Mouse (Mus musculus): ENCODE results near the gene Hspg2. TPM values are rescaled to one million over a fixed set of nuclear protein-coding genes. Genes with fewer than 3 reads are reported as not detected.

Gene Hspg2
- polyA plus RNA-seq, 1 experiment: 49.9 TPM

- DNase-seq (ENCODE audit: low read depth): no peak
Measured at GRCm38 (mm10) chr4:137500953-137501352, 32.4 kb downstream of the Hspg2 start.

- DNase-seq (ENCODE audit: low read depth): no peak
Measured at GRCm38 (mm10) chr4:137502183-137502582, 33.6 kb downstream of the Hspg2 start.

- DNase-seq (ENCODE audit: low read depth): no peak
Measured at GRCm38 (mm10) chr4:137502801-137503200, 34.2 kb downstream of the Hspg2 start.

GRCm38 (mm10) chr4:137503509-137503971 is 35.0 kb downstream of the Hspg2 start:
- no peak for DNase-seq (ENCODE audit: low read depth)

DNA sequence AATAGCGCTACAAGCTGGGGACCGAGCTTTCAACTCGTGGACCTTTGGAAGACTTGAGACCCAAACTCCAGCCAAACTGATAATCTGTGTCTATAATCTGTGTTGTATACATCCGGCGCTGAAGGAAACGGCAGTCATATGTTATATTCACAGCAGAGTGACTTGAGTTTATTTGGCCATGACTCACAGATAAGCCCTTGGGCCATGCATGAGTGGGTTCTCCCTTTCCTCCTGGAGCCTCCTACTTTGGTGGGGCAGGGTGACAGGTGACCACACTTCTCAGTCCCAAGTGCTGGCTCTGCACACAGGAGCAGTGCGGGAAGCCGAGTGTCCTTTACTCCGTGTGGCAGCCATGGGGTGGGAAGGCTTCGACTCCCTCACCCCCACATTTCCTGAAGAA is 38.1 kb downstream of the Hspg2 start:
- DNase-seq (ENCODE audit: low read depth): no peak

GRCm38 (mm10) chr4:137509528-137509927 is 41.0 kb downstream of the Hspg2 start:
- no peak for DNase-seq (ENCODE audit: low read depth)

DNA sequence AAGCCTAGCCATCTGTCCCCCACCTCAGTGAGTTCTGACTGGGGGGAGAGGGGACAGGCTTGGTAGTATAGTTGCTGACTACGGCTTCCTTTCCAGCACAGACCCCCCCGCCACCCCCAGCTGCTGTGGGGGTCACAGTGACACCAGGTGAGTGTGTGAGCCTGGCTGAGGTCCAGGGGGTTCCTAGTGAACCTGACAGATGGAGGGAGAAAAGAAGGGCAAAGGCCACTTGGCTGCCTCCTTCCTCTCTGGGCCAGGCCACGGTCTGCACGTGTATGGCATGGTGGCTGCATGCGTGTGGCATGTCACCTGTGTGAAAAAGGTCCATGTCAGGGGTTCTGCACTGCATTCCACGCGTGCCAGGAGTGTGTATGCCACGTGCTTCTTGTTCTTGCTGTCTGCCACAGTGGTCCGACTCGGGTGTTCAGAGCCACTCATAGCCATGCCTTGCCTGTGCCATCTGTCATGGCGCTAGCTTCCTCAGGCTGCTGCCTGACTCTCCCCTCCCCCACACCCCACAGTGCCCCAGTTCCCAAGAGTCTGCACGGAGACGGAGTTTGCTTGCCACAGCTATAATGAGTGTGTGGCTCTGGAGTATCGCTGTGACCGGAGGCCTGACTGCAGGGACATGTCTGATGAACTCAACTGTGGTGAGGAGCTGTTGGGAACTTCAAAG is 41.6 kb downstream of the Hspg2 start:
- no peak for DNase-seq (ENCODE audit: low read depth)

DNA sequence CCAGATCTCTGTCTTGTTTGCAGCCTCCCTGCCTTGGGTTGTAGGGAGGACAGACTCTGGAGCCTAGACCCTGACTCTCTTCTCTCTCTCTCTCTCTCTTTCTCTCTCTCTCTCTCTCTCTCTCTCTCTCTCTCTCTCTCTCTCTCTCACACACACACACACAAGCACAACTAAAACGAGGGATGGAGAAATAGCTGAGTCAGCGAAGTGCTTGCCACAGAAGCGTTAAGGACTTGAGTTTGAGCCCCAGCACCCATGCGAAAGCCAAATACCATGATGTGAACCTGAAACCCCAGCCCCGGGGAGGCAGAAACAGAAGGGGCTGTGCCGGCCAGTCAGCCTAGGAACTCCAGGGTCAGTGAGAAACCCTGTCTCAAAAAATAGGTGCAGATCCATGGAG is 44.3 kb downstream of the Hspg2 start:
- no peak for DNase-seq (ENCODE audit: low read depth)

- DNase-seq (ENCODE audit: low read depth): no peak
Measured at GRCm38 (mm10) chr4:137517989-137518691, 49.6 kb downstream of the Hspg2 start.

DNA sequence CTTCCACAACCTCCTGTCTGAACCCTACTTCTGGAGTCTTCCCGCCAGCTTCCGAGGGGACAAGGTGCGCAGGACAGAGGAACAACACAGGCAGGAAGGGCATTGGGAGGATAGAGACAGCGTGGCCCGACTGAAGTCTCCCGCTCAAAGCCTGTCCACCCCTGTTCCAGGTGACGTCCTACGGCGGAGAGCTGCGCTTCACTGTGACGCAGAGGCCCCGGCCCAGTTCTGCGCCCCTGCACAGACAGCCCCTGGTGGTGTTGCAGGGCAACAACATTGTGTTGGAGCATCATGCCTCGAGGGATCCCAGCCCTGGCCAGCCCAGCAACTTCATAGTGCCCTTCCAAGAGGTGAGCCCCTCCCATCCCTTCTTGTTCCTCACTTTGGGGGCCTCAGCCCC is 50.2 kb downstream of the Hspg2 start:
- no peak for DNase-seq (ENCODE audit: low read depth)

- DNase-seq (ENCODE audit: low read depth): no peak
Measured at GRCm38 (mm10) chr4:137520346-137520745, 51.8 kb downstream of the Hspg2 start.

GRCm38 (mm10) chr4:137521966-137522365 is 53.4 kb downstream of the Hspg2 start:
- DNase-seq (ENCODE audit: low read depth): no peak

DNA sequence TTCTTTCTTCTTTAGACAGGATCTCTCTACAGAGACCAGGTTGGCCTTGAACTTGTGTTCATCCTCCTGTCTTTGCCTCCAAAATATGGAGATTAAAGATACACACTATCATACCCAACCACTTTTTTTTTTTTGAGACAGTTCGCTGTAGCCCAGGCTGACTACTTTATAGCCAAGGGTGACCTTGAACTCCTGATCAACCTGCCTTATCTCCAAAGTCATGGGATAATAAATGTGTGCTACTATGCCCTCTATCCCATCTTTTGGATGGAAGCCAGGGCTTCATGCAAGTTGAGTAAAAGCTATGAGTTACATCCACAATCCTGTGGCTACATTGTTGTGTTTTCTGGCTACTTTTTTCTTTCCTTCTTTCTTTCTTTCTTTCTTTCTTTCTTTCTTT is 56.9 kb downstream of the Hspg2 start:
- no peak for DNase-seq (ENCODE audit: low read depth)

- no peak for DNase-seq (ENCODE audit: low read depth)
Measured at GRCm38 (mm10) chr4:137527368-137527767, 58.8 kb downstream of the Hspg2 start.

DNA sequence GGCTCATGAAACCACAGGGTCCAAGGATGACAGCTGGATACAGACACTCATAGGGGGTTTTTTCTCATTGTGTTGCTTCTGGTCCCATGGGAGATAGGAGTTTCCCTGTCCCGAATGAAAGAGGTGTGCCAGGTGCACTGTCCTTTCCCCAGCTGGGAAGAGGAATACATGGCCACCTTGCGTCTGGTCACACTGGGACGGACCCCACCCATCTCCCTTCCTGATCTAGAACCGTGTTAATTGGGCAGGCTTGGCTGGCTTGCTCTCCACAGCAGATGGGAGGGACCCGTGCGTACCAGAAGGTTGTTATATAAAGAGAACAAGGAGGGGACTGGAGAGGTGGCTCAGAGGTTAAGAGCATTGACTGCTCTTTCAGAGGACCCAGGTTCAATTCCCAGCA is 59.3 kb downstream of the Hspg2 start:
- DNase-seq (ENCODE audit: low read depth): no peak

GRCm38 (mm10) chr4:137540356-137540755 is 71.8 kb downstream of the Hspg2 start:
- peak; percentile 30 for DNase-seq (ENCODE audit: low read depth)

- no peak for DNase-seq (ENCODE audit: low read depth)
Measured at GRCm38 (mm10) chr4:137542968-137543367, 74.4 kb downstream of the Hspg2 start.

DNA sequence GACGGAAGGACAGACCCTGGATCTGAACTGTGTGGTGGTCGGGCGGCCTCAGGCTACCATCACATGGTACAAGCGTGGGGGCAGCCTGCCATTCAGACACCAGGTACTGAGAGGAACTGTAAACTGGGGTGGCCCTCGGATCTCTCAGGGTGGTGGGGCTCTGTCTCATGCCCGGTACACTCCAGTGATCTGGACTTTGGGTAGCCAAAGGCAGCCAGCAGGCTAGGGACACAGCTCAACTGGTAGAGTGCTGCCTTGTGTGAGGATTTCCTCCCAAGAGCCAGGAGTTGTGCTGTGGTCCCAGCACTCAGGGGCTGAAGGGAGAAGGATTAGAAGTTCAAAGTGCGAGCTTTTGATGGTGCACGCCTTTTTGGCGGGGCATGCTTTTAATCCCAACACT is 77.0 kb downstream of the Hspg2 start:
- no peak for DNase-seq (ENCODE audit: low read depth)

DNA sequence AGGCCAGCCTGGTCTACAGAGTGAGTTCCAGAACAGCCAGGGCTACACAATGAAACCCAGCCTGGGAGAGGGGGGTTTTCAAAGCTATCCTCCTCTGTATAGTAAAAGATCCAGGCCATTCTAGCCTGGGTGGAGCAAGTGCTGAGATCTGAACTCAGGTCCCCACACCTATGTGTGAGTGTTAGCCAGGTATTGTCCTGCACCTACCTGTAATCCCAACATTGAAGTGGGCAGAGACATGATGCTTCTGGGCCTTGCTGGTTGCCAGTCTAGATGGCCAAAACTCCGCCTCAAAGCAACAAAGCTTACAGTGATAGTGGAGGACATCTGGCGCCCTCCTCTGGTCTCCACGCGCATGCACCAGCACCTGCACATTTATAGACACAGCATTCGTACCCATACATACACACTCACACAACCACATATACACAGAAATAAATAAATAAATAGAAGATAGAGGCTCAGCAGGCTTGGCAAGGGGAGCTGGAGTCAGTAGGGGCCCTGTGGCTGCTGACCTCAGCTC is 77.5 kb downstream of the Hspg2 start:
- no peak for DNase-seq (ENCODE audit: low read depth)

DNA sequence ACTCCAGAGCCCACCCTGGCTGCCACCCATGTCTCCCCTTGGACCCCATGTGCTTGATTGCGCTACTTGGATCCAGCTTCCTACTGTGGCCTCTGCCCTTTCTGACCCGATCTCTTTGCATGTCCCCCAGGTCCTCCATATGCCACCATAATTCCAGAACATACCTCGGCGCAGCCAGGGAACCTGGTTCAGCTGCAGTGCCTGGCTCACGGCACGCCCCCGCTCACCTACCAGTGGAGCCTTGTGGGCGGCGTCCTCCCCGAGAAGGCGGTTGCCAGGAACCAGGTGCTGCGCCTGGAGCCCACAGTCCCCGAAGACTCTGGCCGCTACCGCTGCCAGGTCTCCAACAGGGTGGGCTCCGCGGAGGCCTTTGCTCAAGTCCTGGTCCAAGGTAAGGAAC is 84.9 kb downstream of the Hspg2 start:
- no peak for DNase-seq (ENCODE audit: low read depth)

DNA sequence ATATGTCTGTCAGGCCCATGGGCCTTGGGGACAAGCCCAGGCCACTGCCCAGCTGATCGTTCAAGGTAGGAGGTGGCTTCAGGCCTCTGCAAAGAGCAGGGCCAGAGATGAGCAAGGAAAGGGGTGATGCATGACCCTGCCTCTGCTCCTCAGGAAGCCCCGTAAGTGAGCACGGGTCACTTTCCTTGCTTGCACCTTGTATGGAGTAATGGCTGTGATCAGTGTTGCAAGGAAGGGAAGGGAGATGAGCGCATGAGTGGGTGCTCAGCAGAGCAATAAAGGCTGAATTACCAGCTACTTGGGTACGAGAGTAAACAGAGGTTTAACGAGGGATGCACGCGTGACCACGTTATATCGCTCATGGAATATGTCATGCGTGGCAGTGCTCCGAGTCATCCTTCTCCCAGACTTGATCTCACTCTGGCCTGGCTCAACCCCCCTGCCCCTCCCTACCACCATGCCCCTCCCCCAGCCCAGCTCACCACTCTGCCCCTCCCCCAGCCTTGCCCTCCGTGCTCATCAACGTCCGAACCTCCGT is 88.2 kb downstream of the Hspg2 start:
- no peak for DNase-seq (ENCODE audit: low read depth)

- no peak for DNase-seq (ENCODE audit: low read depth)
Measured at GRCm38 (mm10) chr4:137569873-137570272, 101.3 kb downstream of the Hspg2 start.

GRCm38 (mm10) chr4:137574469-137574868 is 105.9 kb downstream of the Hspg2 start, which contains the start of gene Ldlrad2:
Ldlrad2 (minus strand) TSS chr4:137574569.
- DNase-seq (ENCODE audit: low read depth): no peak

All from gonadal fat pad, adult 2 months (tissue).